Mouse (Mus musculus) embryonic facial prominence, embryonic 11.5 days (tissue): ENCODE results near the gene Atl1. TPM values are rescaled to one million over a fixed set of nuclear protein-coding genes. Genes with fewer than 3 reads are reported as not detected.

Source experiments
- ATAC-seq: fragments of 200-750 bp; cut with Nextera tagmentation; replicated peaks from 2 replicates; pipeline ENCODE4 v1.8.0; 2017; ENCODE audit warnings: low read depth; ENCODE audit not compliant: insufficient number of reproducible peaks, low FRiP score, low TSS enrichment
- DNase-seq: peaks from one replicate; pipeline ENCODE4 v3.0.0-alpha.2; 2015; ENCODE audit warnings: low spot score
- H3K27ac ChIP-seq: fragments of 300-500 bp; sonication (generic); replicated peaks from 2 replicates; pipeline ENCODE4 v1.5.1; 2014; ENCODE audit warnings: mild to moderate bottlenecking, low read depth, low read length, control low read depth
- H3K27me3 ChIP-seq: fragments of 300-500 bp; sonication (generic); 2 replicates; pipeline ENCODE4 v1.6.1; 2014; ENCODE audit warnings: mild to moderate bottlenecking, low read length, moderate library complexity, mixed read lengths; ENCODE audit not compliant: control insufficient read depth, insufficient read depth
- H3K36me3 ChIP-seq: fragments of 300-500 bp; sonication (generic); replicated peaks from 2 replicates; pipeline ENCODE4 v1.6.1; 2014; ENCODE audit warnings: low read depth, mild to moderate bottlenecking, low read length, moderate library complexity, mixed read lengths; ENCODE audit not compliant: control insufficient read depth, insufficient read depth
- H3K4me1 ChIP-seq: fragments of 300-500 bp; sonication (generic); 2 replicates; pipeline ENCODE4 v1.6.1; 2014; ENCODE audit warnings: low read length, mixed read lengths; ENCODE audit not compliant: control insufficient read depth, insufficient read depth
- H3K4me2 ChIP-seq: fragments of 300-500 bp; sonication (generic); 2 replicates; pipeline ENCODE4 v1.6.1; 2014; ENCODE audit warnings: low read depth, mild to moderate bottlenecking, control low read depth, low read length, moderate library complexity
- H3K4me3 ChIP-seq: fragments of 300-500 bp; sonication (generic); 2 replicates; pipeline ENCODE4 v1.5.1; 2014; ENCODE audit warnings: low read depth, low read length, control low read depth
- H3K9ac ChIP-seq: fragments of 300-500 bp; sonication (generic); replicated peaks from 2 replicates; pipeline ENCODE4 v1.6.1; 2014; ENCODE audit warnings: mild to moderate bottlenecking, control low read depth, low read length
- H3K9me3 ChIP-seq: fragments of 300-500 bp; sonication (generic); replicated peaks from 2 replicates; pipeline ENCODE4 v1.6.1; 2016; ENCODE audit warnings: mild to moderate bottlenecking, low read length, inconsistent platforms, mixed read lengths; ENCODE audit not compliant: control insufficient read depth
- WGBS: fragments of 180-500 bp; shearing (Covaris S2); extraction: QIAGEN DNeasy Blood & Tissue Kit; methylation state at CpG from one replicate; pipeline ENCODE4 v1.1.7; 2014; 5-methylcytosine and 5-hydroxymethylcytosine counted together
- polyA plus RNA-seq: library from polyadenylated mRNA; unstranded; fragments of >200 nt; fragmentation: Nextera tagmentation; extraction: Ambion mirVana; gene quantifications from 2 replicates; pipeline ENCODE4 v1.2.1, GENCODE M21; 2014

Atl1 gene
- polyA plus RNA-seq, 1 experiment from 2014 or later: 13.3 TPM

DNA sequence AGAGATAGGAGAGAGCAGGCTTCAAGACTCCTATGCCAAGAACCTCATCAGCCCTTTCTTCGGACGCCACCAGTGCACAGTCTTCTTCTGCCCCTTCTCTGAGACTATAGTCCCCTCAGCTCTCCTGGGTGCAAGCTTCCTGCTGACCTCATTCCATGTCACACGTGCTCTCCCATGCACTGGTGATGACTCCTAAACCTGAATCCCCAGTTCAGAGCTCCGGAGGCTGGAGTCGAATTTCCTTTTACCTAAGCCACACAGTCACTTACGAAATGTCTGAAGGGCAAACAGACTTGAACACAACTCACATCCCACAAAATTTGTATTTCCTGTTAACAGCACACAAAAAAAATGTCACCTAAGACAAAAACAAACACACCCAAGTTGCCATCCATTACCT lies 4.6 kb upstream of the Atl1 start:
- Histone ChIP-seq H3K9me3 (no peaks in the 10 kb centered on the region), H3K9ac (no peak overlapping the region)

DNA sequence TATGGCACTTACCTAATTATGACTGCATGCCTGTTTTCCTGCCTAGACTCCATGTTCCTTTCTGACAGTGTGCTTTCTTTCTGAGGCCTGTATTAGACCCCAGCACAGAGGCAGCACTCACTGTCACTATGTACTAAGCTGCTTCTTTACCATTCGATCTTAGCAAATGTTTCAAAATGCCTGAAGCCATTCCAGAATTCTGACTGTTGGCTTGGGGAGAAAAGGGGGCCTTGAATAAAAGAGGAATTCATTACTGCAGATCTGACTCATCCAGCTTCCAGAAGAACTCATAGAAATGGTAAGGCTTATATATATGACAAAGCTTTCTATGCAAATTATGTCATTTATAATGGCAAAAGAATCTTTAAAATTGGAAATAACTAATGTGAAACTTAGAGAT lies 4.1 kb upstream of the Atl1 start:
- WGBS: 60% methylated on average over 1 of the region's 1 CpGs
- no peak overlapping the region for H3K9ac ChIP-seq
- no peak overlapping the region for H3K4me3 ChIP-seq
- no peaks in the 10 kb centered on the region for H3K27me3 ChIP-seq
- DNase-seq: no peak
- no peaks in the 10 kb centered on the region for H3K9me3 ChIP-seq
- H3K4me2 ChIP-seq: no peak overlapping the region
- ATAC-seq: no peak
- H3K4me1 ChIP-seq: no peaks in the 10 kb centered on the region
- no peak overlapping the region for H3K27ac ChIP-seq
- no peaks in the 10 kb centered on the region for H3K36me3 ChIP-seq

More for the DNA sequence above, 4.6 kb upstream of the Atl1 start:
- ATAC-seq (no peak), DNase-seq (no peak)
- Histone ChIP-seq H3K4me2 (no peak overlapping the region), H3K4me3 (no peak overlapping the region), H3K4me1 (no peaks in the 10 kb centered on the region), H3K27me3 (no peaks in the 10 kb centered on the region), H3K27ac (no peak overlapping the region), H3K36me3 (no peaks in the 10 kb centered on the region)
- 79% methylated on average over 6 of the region's 6 CpGs for WGBS

DNA sequence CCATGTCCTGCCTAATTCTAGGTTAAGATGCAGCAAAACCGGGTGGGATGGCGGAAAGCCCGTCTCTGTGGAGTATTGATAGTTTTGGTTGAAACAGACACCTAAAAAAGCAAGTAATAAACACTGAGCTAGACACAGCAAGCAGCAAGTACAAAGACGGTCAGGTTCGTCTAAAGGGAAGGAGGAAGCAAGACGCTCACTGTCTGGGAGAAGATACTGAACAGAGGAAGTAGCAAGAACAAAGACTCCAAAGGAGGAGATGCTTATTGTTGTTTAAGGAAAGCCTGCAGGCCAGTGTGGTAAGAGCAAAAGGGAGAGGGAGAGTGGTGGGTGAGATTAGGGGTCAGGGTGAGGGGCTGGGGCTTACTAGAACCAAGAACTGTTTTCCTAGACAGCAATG lies 2.4 kb upstream of the Atl1 start:
- no peak overlapping the region; the same call in 1 of the 2 replicates for H3K27ac ChIP-seq
- ATAC-seq (no peak), DNase-seq (no peak)
- no peaks in the 10 kb centered on the region for H3K27me3 ChIP-seq
- H3K9me3 ChIP-seq: no peaks in the 10 kb centered on the region
- no peak overlapping the region for H3K4me3 ChIP-seq
- 57% methylated on average over 6 of the region's 6 CpGs for WGBS
- H3K9ac ChIP-seq: no peak overlapping the region; the same call in 1 of the 2 replicates
- no peaks in the 10 kb centered on the region for H3K36me3 ChIP-seq
- no peaks in the 10 kb centered on the region for H3K4me1 ChIP-seq
- no peak overlapping the region for H3K4me2 ChIP-seq

DNA sequence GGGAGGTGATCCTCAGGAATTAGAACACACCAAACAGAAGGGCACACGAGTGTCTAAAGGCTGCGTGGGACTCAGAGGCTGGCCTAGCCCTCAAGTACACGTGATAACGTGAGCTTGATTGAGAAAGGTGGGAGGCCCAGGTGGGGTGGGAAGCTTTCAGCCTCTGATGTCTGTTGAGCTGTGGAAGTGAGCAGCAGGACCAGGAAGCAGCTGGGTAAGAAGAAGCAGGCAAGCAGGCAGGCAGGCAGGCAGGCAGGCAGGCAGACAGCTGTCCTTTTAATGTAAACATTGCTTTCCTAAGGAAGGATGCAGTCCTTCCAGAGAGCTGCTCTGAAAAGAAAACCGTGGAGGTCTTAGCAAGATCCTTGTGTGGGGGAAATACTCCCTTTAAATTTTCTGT lies 1.9 kb upstream of the Atl1 start:
- no peak overlapping the region for H3K9ac ChIP-seq
- H3K4me1 ChIP-seq: no peaks in the 10 kb centered on the region
- DNase-seq: no peak
- 0 out of 2 replicates have a peak overlapping the region, but pooled peaks have one; percentile 4 for H3K4me3 ChIP-seq
- H3K36me3 ChIP-seq: no peaks in the 10 kb centered on the region
- no peak overlapping the region; the same call in 1 of the 2 replicates for H3K4me2 ChIP-seq
- no peak overlapping the region; the same call in 1 of the 2 replicates for H3K27ac ChIP-seq
- H3K27me3 ChIP-seq: no peaks in the 10 kb centered on the region
- H3K9me3 ChIP-seq: no peaks in the 10 kb centered on the region
- ATAC-seq: no peak
- 23% methylated on average over 5 of the region's 5 CpGs for WGBS

DNA sequence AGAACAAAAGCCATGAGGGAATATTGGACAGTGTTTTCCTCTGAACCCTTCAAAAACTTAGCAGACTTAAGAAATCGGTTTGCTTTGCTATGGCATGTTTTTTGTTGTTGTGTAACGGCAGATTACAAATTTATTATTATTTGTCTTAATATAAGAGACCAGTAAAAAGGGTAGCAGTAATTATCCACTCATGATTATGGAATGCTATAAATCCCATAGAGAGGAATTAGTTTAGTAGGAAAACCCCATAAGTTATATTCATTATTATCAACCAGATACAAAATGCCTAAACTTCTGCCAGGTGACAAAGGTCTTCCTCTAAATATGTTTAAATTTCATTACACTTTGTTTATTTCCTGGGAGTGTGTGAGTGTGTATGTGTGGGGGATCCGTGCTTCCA lies 693 bp upstream of the Atl1 start:
- Histone ChIP-seq H3K27me3 (no peaks in the 10 kb centered on the region), H3K4me3 (peak overlapping the region; percentile 93), H3K4me1 (no peaks in the 10 kb centered on the region), H3K9me3 (no peaks in the 10 kb centered on the region), H3K9ac (peak overlapping the region; percentile 89), H3K4me2 (peak overlapping the region; percentile 56), H3K27ac (no peak overlapping the region; the same call in 1 of the 2 replicates), H3K36me3 (no peaks in the 10 kb centered on the region)
- DNase-seq: no peak
- no peak for ATAC-seq
- 49% methylated on average over 3 of the region's 3 CpGs for WGBS

DNA sequence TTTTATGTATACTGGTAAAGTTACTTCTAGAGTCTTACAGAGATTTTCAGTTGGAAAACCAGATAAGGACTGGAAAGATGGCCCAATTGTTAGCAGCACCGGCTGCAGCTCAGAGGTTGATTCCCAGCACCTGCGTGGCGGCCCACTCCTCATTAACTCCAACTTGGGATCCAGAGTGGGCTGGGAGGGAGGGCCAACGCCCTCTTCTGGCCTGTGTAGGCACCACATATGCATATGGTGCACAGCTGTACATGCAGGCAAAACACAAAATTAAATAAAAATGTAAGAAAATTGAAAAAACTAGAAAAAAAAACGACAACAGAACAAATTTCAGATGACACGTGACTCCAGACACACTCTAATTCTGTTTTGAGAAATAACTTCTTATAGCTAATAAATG lies 1.5 kb downstream of the Atl1 start:
- Histone ChIP-seq H3K27ac (no peak overlapping the region), H3K27me3 (no peaks in the 10 kb centered on the region), H3K4me1 (no peaks in the 10 kb centered on the region), H3K9me3 (no peaks in the 10 kb centered on the region), H3K9ac (no peak overlapping the region), H3K4me3 (no peak overlapping the region), H3K4me2 (no peak overlapping the region), H3K36me3 (no peaks in the 10 kb centered on the region)
- 62% methylated on average over 6 of the region's 6 CpGs for WGBS
- ATAC-seq: no peak
- DNase-seq: no peak

DNA sequence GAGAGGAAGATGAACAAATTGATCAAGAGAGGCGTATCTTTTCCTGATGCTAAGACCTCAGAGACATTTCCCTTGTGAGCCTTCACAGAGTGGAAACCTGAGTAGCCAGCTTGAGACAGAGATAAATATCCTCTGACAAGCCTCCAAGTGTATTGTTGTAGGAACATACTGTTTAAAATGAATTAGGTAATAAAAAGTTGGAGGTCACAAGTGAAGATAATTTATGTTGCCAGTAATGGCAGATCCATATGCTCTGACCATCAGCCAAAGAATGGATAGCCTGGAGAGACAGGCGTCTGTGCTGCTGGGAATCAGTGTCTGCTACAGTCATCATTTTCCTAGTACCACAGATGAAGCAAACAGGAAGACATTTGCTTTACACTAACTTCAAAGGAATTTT lies 2.6 kb downstream of the Atl1 start:
- Histone ChIP-seq H3K9me3 (no peaks in the 10 kb centered on the region), H3K4me1 (no peaks in the 10 kb centered on the region), H3K36me3 (no peaks in the 10 kb centered on the region), H3K4me2 (no peak overlapping the region), H3K27ac (no peak overlapping the region), H3K9ac (no peak overlapping the region), H3K4me3 (no peak overlapping the region), H3K27me3 (no peaks in the 10 kb centered on the region)
- ATAC-seq: no peak
- DNase-seq: no peak
- WGBS: 68% methylated on average over 2 of the region's 2 CpGs

- no peak overlapping the region for H3K9ac ChIP-seq
- H3K4me1 ChIP-seq: no peaks in the 10 kb centered on the region
- no peaks in the 10 kb centered on the region for H3K9me3 ChIP-seq
- DNase-seq (no peak), ATAC-seq (no peak)
- 87% methylated on average over 4 of the region's 4 CpGs for WGBS
- no peak overlapping the region for H3K4me2 ChIP-seq
- no peak overlapping the region for H3K27ac ChIP-seq
- H3K4me3 ChIP-seq: no peak overlapping the region
- no peaks in the 10 kb centered on the region for H3K36me3 ChIP-seq
- no peaks in the 10 kb centered on the region for H3K27me3 ChIP-seq
Measured at GRCm38 (mm10) chr12:69898119-69898518, 5.7 kb downstream of the Atl1 start.
